Mouse (Mus musculus): ENCODE results near the gene Sema4g.

DNA sequence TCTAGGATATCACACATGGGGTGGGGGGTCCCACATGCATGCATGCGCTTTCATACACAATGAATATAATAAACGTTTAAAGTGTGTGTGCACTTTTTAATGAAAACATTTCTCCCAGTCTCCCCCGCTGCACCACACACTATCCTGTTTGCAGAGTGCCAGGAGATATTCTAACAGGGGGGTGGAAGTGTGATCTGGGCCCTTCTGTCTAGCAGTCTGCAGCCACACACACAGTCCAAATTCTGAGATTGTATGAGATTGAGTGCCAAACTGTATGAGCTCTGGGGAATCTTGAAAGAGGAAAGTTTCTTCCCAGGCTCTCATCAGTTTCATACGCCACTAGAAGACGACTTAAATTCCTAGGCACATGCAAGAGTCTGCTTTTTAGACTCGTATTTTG lies 1.1 kb upstream of the Sema4g start:
- TF ChIP-seq CTCF (IDR thresholded peaks at IDR 0.05; ENCODE audit: low read depth, low read length), result no peak
- no peak for TF ChIP-seq POLR2AphosphoS5 (IDR thresholded peaks at IDR 0.05; ENCODE audit: insufficient replicate concordance, low read depth, low read length)
- TF ChIP-seq GATA1 (IDR thresholded peaks at IDR 0.05; ENCODE audit: borderline replicate concordance, low read length), result no peak
- no peak for TF ChIP-seq GATA2 (IDR thresholded peaks at IDR 0.05; ENCODE audit: borderline replicate concordance, low read depth, low read length)

All from G1E (cell line).